Mouse (Mus musculus): Measurements from ENCODE around the gene Rab3gap1. TPM values are rescaled to one million over a fixed set of nuclear protein-coding genes. Genes with fewer than 3 reads are reported as not detected.

Rab3gap1 gene
- total and polyA plus RNA-seq, 2 experiments from 2014 or later = 16.7 to 29.5 TPM

DNA sequence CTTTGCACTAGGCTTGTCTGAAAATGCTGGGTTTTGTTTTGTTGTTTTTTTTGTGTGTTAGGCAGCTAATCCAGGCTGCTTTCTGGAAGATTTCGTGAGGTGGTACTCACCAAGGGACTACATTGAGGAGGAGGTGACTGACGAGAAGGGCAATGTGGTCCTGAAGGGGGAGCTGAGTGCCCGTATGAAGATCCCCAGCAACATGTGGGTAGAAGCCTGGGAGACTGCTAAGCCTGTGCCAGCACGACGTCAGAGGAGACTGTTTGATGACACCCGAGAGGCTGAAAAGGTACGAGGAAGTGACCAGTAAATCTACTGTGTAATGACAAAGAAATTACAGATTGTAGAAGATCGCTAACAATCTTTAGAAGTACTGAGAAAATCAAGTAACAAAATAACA, 68.7 kb downstream of the Rab3gap1 start:
- peaks cover 34% of the 10 kb centered on the region for H3K36me3 ChIP-seq (ENCODE audit: insufficient read depth, low read length)

DNA sequence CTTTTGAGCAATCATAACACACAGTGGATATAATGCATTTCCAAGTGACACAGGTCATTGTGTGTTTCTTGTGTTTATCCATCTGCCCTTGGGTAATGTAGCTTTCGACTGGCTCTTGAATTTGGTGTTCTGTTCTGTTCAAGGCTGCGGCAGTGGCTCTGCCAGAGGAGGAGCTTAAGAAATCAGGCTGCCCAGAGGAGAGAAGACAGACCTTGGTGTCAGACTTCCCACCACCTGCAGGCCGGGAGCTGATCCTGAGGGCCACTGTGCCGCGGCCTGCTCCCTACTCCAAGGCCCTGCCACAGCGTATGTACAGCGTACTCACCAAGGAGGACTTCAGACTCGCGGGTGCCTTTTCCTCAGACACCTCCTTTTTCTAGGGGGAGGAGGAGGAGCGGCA, 73.7 kb downstream of the Rab3gap1 start:
- Histone ChIP-seq H3K4me1 (ENCODE audit: insufficient read depth, low read length) (no peaks in the 10 kb centered on the region), H3K36me3 (ENCODE audit: insufficient read depth, low read length) (peaks cover 40% of the 10 kb centered on the region), H3K4me3 (ENCODE audit: low read depth, low read length) (no peak overlapping the region), H3K9me3 (ENCODE audit: low read length) (no peaks in the 10 kb centered on the region), H3K27ac (ENCODE audit: low read depth, low read length) (no peak overlapping the region), H3K27me3 (ENCODE audit: insufficient read depth, low read length) (no peaks in the 10 kb centered on the region), H3K9ac (replicated peaks; ENCODE audit: low read length, poor library complexity, severe bottlenecking) (no peak overlapping the region), H3K4me2 (ENCODE audit: low read depth, low read length, poor library complexity, severe bottlenecking) (no peak overlapping the region)
- DNase-seq (ENCODE audit: low spot score) (no peak), ATAC-seq (ENCODE audit: low FRiP score) (no peak)
- WGBS = 96% methylated on average over 10 of the region's 10 CpGs
- no peak for TF ChIP-seq CTCF (IDR thresholded peaks at IDR 0.05)

More for the DNA sequence above, 68.7 kb downstream of the Rab3gap1 start:
- no peak for ATAC-seq (ENCODE audit: low FRiP score)
- Histone ChIP-seq H3K4me1 (ENCODE audit: insufficient read depth, low read length) (no peaks in the 10 kb centered on the region), H3K9me3 (ENCODE audit: low read length) (no peaks in the 10 kb centered on the region), H3K4me3 (ENCODE audit: low read depth, low read length) (no peak overlapping the region), H3K27ac (ENCODE audit: low read depth, low read length) (no peak overlapping the region), H3K9ac (replicated peaks; ENCODE audit: low read length, poor library complexity, severe bottlenecking) (no peak overlapping the region), H3K4me2 (ENCODE audit: low read depth, low read length, poor library complexity, severe bottlenecking) (no peak overlapping the region), H3K27me3 (ENCODE audit: insufficient read depth, low read length) (no peaks in the 10 kb centered on the region)
- TF ChIP-seq CTCF (IDR thresholded peaks at IDR 0.05) = peak; percentile 28; the same call in 1 of the 2 replicates
- WGBS = 74% methylated on average over 8 of the region's 8 CpGs
- DNase-seq (ENCODE audit: low spot score) = peak; percentile 27

DNA sequence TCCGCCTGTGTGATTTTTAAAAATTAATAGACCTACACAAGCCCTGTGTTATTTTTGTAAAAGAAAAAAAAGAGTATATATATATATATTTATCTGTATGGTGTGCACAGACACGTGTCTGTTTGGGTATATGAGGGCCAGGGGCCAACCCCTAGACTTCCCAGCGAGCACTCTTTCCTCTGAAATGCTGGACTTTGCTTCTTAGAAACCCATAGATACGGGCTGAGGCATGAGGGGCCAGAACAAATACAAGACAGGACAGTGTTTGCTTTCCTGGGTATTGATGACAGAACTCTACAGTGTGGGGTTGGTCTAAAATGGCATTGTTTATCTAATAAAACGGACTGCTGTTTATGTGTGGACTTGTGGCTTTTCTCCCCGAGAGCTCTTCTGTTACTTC, 74.9 kb downstream of the Rab3gap1 start:
- 91% methylated on average over 6 of the region's 6 CpGs for WGBS
- peaks cover 32% of the 10 kb centered on the region for H3K36me3 ChIP-seq (ENCODE audit: insufficient read depth, low read length)

DNA sequence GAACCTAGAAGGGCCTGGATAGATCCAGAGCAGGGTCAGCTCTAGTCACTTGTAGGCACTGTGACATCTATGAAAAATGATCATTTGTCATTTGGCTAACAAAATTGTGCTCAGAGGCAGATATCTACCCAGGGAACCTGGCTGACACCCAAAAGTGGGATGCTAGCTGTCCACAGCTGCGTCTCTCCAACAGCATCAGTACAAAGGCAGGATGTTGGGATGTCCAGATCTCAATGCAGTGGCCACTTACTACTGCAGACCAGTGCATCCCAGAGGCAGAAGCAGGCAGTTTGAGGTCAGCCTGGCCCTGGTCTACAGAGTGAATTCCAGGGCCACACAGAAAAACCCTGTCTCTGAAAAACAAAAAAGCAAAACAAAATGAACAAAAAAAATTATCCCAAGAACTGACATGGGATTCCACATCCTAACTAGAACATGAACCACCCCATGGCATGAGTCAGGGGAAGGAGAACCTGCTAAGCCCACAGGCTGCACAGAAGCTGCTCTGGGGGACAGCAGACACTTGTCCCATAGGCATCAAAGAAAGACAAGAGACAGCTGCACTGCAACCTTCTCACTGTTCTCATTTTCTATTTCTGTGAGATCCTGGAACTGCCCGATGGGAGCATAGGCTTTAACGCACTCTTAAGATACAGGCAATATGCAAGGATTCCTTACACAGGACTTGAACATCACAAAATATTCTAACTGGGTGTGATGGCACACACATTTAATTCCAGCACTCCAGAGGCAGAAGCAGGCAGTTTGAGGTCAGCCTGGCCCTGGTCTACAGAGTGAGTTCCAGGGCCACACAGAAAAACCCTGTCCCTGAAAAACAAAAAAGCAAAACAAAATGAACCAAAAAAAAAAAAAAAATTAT, 77.4 kb downstream of the Rab3gap1 start:
- H3K9me3 ChIP-seq (ENCODE audit: low read length) = no peaks in the 10 kb centered on the region
- no peaks in the 10 kb centered on the region for H3K4me1 ChIP-seq (ENCODE audit: insufficient read depth, low read length)
- no peak overlapping the region; the same call in 1 of the 2 replicates for H3K27ac ChIP-seq (ENCODE audit: low read depth, low read length)
- 80% methylated on average over 3 of the region's 3 CpGs for WGBS
- peaks cover 24% of the 10 kb centered on the region for H3K36me3 ChIP-seq (ENCODE audit: insufficient read depth, low read length)
- DNase-seq (ENCODE audit: low spot score) (no peak), ATAC-seq (ENCODE audit: low FRiP score) (no peak)
- H3K27me3 ChIP-seq (ENCODE audit: insufficient read depth, low read length) = no peaks in the 10 kb centered on the region
- H3K4me3 ChIP-seq (ENCODE audit: low read depth, low read length) = no peak overlapping the region
- no peak for TF ChIP-seq CTCF (IDR thresholded peaks at IDR 0.05)
- no peak overlapping the region for H3K9ac ChIP-seq (replicated peaks; ENCODE audit: low read length, poor library complexity, severe bottlenecking)
- no peak overlapping the region for H3K4me2 ChIP-seq (ENCODE audit: low read depth, low read length, poor library complexity, severe bottlenecking)

More for the DNA sequence above, 74.9 kb downstream of the Rab3gap1 start:
- no peak for DNase-seq (ENCODE audit: low spot score)
- Histone ChIP-seq H3K27me3 (ENCODE audit: insufficient read depth, low read length) (no peaks in the 10 kb centered on the region), H3K4me2 (ENCODE audit: low read depth, low read length, poor library complexity, severe bottlenecking) (no peak overlapping the region), H3K4me1 (ENCODE audit: insufficient read depth, low read length) (no peaks in the 10 kb centered on the region), H3K9ac (replicated peaks; ENCODE audit: low read length, poor library complexity, severe bottlenecking) (no peak overlapping the region), H3K9me3 (ENCODE audit: low read length) (no peaks in the 10 kb centered on the region), H3K27ac (ENCODE audit: low read depth, low read length) (no peak overlapping the region), H3K4me3 (ENCODE audit: low read depth, low read length) (no peak overlapping the region)
- TF ChIP-seq CTCF (IDR thresholded peaks at IDR 0.05) = no peak
- ATAC-seq (ENCODE audit: low FRiP score) = no peak

DNA sequence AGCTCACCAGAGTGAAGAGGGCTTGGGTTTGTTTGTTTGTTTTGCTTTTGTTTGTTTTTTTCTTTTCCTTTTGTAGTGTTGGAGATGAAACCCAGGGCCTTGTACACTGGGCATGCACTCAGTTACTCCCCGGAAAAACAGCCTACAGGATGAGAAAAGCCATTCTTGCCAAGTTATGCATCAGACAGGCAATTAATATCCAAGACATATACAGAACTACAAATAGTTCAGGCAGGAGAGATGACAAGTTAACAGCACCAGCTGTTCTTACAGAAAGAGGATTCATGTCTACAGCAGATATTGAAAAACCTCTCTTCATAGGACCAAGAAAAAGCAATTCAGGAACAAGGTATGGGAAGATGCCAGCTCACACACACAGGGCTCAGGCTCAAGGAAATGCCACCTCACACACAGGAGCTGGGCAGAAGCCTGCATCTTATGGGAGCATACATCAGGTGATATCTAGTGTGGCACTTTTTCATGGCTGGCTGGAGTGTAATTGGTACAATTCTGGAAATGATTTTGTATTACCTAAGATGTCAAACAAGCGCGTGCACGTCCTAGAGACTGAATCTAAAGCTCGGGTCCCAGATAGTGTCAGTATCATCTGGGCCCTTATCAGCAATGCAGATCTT, 78.2 kb downstream of the Rab3gap1 start:
- no peak overlapping the region for H3K4me3 ChIP-seq (ENCODE audit: low read depth, low read length)
- H3K4me1 ChIP-seq (ENCODE audit: insufficient read depth, low read length) = no peaks in the 10 kb centered on the region
- peaks cover 18% of the 10 kb centered on the region for H3K36me3 ChIP-seq (ENCODE audit: insufficient read depth, low read length)
- H3K27me3 ChIP-seq (ENCODE audit: insufficient read depth, low read length) = no peaks in the 10 kb centered on the region
- no peak overlapping the region for H3K4me2 ChIP-seq (ENCODE audit: low read depth, low read length, poor library complexity, severe bottlenecking)
- DNase-seq (ENCODE audit: low spot score) (no peak), ATAC-seq (ENCODE audit: low FRiP score) (no peak)
- WGBS = 85% methylated on average over 5 of the region's 5 CpGs
- no peak for TF ChIP-seq CTCF (IDR thresholded peaks at IDR 0.05)
- H3K9ac ChIP-seq (replicated peaks; ENCODE audit: low read length, poor library complexity, severe bottlenecking) = no peak overlapping the region
- H3K27ac ChIP-seq (ENCODE audit: low read depth, low read length) = no peak overlapping the region; the same call in 1 of the 2 replicates
- no peaks in the 10 kb centered on the region for H3K9me3 ChIP-seq (ENCODE audit: low read length)

DNA sequence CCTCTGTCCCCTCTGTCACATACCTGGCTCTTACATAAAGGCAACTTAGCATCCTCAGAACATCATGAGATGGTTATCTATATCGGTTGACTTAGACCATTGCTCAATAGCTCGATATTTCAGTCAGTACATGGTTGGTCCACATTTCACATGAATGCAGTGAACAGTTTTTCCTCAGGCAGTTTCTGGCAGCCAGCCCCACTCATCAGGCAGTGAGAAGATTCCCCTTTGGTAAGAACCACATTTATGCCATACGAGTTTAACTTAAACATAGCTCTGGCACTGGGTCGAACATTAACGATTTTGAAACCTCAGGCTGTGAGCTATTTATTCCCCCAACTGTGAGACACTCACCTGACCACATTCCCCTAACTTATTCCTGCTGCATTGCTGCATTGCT, 80.2 kb downstream of the Rab3gap1 start:
- H3K9me3 ChIP-seq (ENCODE audit: low read length) = no peaks in the 10 kb centered on the region
- no peak for TF ChIP-seq CTCF (IDR thresholded peaks at IDR 0.05)
- no peaks in the 10 kb centered on the region for H3K4me1 ChIP-seq (ENCODE audit: insufficient read depth, low read length)
- H3K9ac ChIP-seq (replicated peaks; ENCODE audit: low read length, poor library complexity, severe bottlenecking) = no peak overlapping the region
- 92% methylated on average over 5 of the region's 5 CpGs for WGBS
- ATAC-seq (ENCODE audit: low FRiP score) (no peak), DNase-seq (ENCODE audit: low spot score) (no peak)
- H3K27me3 ChIP-seq (ENCODE audit: insufficient read depth, low read length) = no peaks in the 10 kb centered on the region
- H3K4me3 ChIP-seq (ENCODE audit: low read depth, low read length) = no peak overlapping the region
- no peak overlapping the region for H3K4me2 ChIP-seq (ENCODE audit: low read depth, low read length, poor library complexity, severe bottlenecking)
- H3K27ac ChIP-seq (ENCODE audit: low read depth, low read length) = no peak overlapping the region
- H3K36me3 ChIP-seq (ENCODE audit: insufficient read depth, low read length) = peaks cover 3% of the 10 kb centered on the region; the same call in 1 of the 2 replicates

Data from midbrain, postnatal 0 days (tissue).